Mouse (Mus musculus) adrenal gland, postnatal 14 days (tissue): Measurements from ENCODE around the gene Mrgpra6. TPM values are rescaled to one million over a fixed set of nuclear protein-coding genes. Genes with fewer than 3 reads are reported as not detected.

Source experiments
- DNase-seq: peaks from one replicate; pipeline ENCODE4 v3.0.0; 2021; ENCODE audit warnings: mixed read lengths
- long read RNA-seq, 2 experiments: library from polyadenylated mRNA; stranded (forward); transcript quantifications; one replicate each; pipeline ENCODE4 v2.0.0; 2021
- total RNA-seq: library from RNA; stranded (reverse); gene quantifications from 2 replicates; pipeline ENCODE4 v1.2.3, GENCODE M21; 2021

Gene Mrgpra6
- not detected in 2 replicates for total RNA-seq
- long read RNA-seq, experiment 1, result 0 reads
- long read RNA-seq, experiment 2, result 0 reads

GRCm38 (mm10) chr7:47204830-47205229 lies at the start of gene Mrgpra6:
Gene Mrgpra6 (minus strand): TSS chr7:47204920.
- DNase-seq, result no peak

DNA sequence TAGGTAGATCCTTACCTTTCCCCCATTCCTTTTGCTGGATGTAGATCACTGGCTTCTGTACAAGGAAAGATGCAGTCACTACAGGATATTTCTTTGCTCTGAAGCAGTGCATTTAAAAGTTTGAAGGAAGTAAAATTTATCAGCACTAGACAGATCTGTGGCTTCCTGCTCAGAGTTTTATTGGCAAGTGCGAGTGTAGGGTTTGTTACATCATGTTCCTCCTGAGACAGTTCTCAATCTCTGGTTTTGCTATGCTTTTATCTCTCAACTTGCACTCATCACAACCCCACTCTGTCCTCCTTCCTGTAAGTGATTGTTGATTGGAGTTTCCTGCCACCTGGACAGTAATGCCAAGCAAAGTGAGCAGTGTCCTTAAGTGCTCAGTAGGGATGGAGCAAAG lies 48.0 kb upstream of the Mrgpra6 start, which contains the start of gene Mrgpra9:
Gene Mrgpra9, minus strand, starts transcription at position 79 of the 400 bp plus-strand sequence.
- DNase-seq, result no peak

- no peak for DNase-seq
Observed at GRCm38 (mm10) chr7:47244658-47245057, 39.9 kb upstream of the Mrgpra6 start.

DNA sequence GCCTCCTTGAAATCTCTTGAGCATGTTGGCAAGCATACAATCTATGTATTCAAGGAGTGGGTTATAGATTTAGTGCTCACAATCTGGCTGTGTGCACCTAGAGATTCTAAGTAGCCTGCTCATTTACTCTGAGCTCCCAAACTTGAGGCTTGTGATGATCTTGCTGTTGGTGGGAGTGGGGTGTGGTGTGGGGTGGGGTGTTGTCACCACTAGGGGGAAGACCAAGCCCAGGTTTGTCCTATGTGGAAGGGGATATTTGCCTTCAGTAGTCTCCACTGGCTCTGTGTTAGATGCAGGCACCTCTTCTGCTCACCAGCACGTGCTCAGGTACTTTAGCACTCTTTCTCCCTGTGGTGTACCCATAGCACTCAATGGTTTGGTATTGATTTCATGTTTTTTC lies 9.4 kb downstream of the Mrgpra6 start:
- DNase-seq, result no peak

DNA sequence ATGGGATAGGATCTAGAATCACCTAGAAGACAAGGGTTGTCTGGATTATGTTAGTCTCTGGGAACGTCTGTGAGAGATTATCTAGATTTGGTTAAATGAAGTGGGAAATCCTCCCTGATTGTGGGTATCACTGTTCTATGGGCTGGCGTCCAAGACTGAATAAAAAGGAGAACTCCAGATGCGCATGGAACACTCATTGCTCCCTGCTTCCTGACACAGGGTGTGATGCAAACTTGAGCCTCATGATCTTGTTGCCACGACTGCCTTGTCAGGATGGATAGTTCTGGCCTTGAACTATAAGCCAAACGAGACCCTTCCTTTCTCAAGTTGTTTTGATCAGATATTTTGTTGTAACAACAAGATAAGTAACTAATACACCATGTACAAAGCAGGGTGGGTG lies 33.9 kb downstream of the Mrgpra6 start:
- no peak for DNase-seq

- DNase-seq, result no peak
Observed at GRCm38 (mm10) chr7:47165028-47165427, 39.7 kb downstream of the Mrgpra6 start.

DNA sequence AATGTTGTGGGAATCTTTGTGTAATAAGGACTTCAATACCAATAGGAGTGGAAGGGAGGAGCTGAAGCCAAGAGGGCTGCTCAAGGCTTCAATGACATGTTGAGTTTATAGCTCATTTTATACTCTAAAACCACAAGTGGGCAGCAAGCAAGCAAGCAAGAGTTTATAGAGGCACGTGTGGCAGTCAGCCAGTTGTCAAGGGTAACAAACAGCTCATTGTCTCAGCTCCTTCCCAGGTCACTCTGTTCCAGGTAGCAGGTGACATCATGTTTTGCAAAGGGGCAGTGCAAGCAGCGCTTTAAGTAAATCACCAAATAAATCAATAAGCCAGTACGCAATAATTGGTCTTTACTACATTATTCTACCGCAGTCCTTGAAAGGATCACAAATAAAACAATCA lies 41.5 kb downstream of the Mrgpra6 start:
- peak; percentile 8 for DNase-seq

DNA sequence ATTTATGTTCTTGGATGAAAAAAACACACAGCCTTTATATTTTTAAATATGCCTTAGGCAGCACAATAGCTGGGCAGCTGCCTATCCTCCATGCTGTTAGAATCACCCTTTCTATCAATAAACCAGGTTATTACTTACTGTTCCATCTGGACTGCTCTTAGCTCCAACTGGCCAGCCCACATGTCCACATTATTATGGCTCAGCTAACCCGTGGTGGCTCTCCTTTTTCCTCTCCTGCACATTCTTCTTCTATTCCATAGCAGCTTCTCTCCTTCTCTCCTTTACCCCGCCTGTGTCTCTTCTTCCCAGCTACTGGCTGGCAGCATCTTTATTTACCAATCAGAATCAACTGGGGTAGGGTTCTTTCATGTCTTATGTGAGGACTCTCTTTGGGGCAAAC lies 46.3 kb downstream of the Mrgpra6 start:
- no peak for DNase-seq

DNA sequence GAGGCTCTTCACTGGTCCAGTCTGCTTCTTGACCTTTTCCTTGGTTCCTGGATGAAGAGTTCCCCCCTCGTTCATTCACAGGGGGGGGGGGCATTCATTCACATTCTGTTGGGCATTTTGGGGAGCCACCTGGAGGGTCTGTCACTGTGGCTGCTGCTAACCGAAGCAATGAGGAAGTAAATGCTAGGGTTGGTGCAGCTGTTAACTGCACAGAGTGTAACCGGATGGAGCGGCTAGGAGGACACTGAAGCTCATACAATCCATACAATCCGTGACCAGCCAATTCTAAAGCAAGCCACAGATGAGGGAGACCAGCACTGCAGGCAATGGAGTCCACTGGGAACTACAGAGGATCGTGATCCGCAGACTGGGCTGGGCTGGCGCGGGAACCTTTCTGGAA lies 47.0 kb downstream of the Mrgpra6 start:
- no peak for DNase-seq

GRCm38 (mm10) chr7:47155849-47156248 lies 48.9 kb downstream of the Mrgpra6 start:
- DNase-seq, result no peak

- no peak for DNase-seq
Observed at GRCm38 (mm10) chr7:47155396-47155795, 49.3 kb downstream of the Mrgpra6 start.

DNA sequence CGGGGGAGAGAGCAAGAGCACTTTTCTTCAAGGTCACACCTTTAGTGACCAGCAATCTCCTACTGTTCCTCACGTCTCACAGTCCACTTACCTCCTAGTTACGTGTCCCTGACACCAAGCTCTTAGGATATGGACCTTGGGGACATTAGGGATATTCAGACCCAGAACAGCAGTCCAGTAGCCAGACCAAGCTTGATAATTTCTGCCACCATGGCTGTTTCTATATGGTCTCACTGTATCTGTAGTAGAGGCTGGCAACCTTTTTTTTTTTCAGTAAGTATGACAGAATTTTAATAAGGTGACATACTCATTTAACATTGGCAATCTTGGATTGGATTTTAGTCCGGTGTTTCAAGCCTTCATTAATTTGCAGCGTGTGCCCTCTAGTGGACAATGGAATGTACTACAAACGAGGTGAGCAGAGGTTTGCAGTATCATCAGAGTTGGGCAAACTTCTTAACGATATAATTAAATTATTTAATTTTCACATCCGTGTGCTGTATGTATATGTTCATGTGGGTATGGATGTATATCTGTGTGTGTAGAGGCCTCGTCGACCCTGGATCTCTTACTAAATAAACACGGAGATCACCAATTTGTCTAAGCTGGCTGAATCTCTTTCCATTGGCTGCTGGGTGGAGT lies 54.2 kb downstream of the Mrgpra6 start:
- peak; percentile 59 for DNase-seq

DNA sequence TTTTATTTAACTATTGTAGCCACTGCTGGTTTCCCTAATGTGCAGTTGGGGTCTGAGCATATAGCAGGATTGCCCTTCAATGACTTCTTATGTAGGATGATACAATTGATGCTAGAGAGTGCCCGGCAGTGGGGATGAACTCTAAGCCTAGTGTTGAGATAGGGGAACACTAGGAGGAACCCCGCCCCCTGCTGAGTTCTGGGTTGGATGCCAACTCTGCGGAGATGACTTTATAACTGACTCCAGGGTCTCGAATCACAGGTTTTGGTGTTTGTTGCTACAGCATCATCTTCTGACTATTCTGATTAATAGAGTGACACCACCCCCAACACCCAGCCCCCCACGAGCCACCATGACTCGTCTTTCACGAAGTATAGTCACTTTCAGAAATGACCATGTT lies 56.4 kb downstream of the Mrgpra6 start:
- DNase-seq, result no peak

DNA sequence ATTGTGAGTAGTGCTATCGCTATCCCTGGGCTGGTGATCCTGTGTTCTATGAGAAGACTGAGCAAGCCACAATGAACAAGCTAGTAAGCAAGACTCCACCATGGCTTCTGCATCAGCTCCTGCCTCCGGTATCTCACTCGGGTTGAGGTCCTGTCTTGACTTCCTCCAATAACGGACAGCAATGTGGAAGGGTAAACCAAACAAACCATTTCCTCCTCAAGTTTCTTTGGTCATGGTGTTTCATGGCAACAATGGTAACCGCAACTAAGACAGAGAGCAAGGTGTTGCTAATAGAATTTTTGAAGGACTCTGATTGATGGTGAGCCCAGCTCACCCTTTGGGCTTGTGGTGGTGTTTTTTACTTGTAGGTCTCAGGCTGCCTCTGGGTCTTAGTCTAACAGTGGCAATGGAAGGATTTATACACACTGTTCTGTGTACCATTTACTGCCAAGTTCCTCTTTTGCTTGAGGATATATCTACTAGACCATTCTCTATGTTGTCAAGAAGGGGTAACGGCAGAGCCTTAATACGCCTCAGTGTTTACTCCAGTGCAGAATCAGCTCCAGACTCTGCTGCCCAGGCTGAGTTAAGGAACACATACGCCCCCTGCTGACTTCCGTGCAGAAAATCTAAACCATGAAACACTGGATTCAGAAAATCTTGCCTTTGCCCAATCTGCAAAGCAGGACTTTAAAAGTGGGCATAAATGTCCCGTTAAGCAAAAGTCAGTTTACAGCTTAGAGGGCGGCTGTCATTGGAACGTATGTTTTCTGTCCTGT lies 58.5 kb downstream of the Mrgpra6 start:
- peak; percentile 67 for DNase-seq

DNA sequence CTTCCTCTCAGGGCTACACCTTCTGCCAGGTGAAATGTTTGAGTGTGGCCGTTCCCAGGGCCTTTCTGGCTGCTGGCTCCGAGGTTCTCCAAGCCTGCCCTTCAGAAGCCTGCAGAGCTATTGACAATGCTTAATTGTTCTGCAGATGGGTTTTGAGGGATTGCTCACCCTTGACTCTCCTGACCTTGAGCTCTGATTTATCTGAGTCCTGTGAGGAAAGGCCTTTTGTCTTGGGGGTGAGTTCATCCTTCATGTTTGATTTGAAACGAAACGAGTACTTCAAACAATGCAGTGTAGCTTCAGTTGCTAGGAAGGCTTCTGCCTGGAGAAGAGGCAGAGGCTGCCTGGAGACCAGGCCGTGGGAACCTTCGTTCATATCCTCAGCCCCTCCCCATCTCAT lies 60.4 kb downstream of the Mrgpra6 start:
- DNase-seq, result peak; percentile 40

- DNase-seq, result no peak
Observed at GRCm38 (mm10) chr7:47139823-47140325, 64.8 kb downstream of the Mrgpra6 start.

Other genes with a start within 250 kb of the Mrgpra6 start
- gene Uevld, start 246.4 kb downstream of the Mrgpra6 start, total RNA-seq, result 16.7 and 20.1 TPM in 2 replicates
- not detected in 2 replicates for gene Gm9999, start 221.3 kb downstream of the Mrgpra6 start, total RNA-seq
- 17.5 and 20.0 TPM in 2 replicates for gene Spty2d1, start 196.5 kb downstream of the Mrgpra6 start, total RNA-seq
- gene Tmem86a, start 154.3 kb downstream of the Mrgpra6 start, total RNA-seq, result 21.8 and 29.2 TPM in 2 replicates
- gene Ptpn5, start 71.2 kb downstream of the Mrgpra6 start, total RNA-seq, result 0.90 and 1.4 TPM in 2 replicates
- not detected in 2 replicates for gene Mrgpra9, start 47.9 kb upstream of the Mrgpra6 start, total RNA-seq
- gene Mrgpra1, start 149.3 kb upstream of the Mrgpra6 start, total RNA-seq, result not detected in 2 replicates
- not detected in 2 replicates for gene Mrgpra2a, start 247.2 kb upstream of the Mrgpra6 start, total RNA-seq